Mouse (Mus musculus) ES-E14 (cell line): Measurements from ENCODE around the gene Anxa11.

Experiments used
- CHD2 ChIP-seq: IDR thresholded peaks from 2 replicates; pipeline ENCODE4 v1.6.1; 2014; ENCODE audit warnings: mild to moderate bottlenecking, low read depth, low read length, inconsistent platforms
- MAFK ChIP-seq: IDR thresholded peaks from 2 replicates; pipeline ENCODE4 v1.6.1; 2014; ENCODE audit warnings: mild to moderate bottlenecking, low read depth, low read length, inconsistent platforms; ENCODE audit not compliant: insufficient read depth
- ZC3H11A ChIP-seq: IDR thresholded peaks from 2 replicates; pipeline ENCODE4 v1.6.1; 2012; ENCODE audit warnings: low read depth, mild to moderate bottlenecking, inconsistent platforms, low read length, borderline replicate concordance
- ZNF384 ChIP-seq: IDR thresholded peaks from 2 replicates; pipeline ENCODE4 v1.6.1; 2012; ENCODE audit warnings: low read depth, low read length, inconsistent platforms

- no peak for TF ChIP-seq ZC3H11A
- no peak for TF ChIP-seq MAFK
- TF ChIP-seq ZNF384 = no peak
- no peak for TF ChIP-seq CHD2
These were observed 5.7 kb downstream of the Anxa11 start for GRCm38 (mm10) chr14:25847660-25848059.
